In the genomic region with DNA sequence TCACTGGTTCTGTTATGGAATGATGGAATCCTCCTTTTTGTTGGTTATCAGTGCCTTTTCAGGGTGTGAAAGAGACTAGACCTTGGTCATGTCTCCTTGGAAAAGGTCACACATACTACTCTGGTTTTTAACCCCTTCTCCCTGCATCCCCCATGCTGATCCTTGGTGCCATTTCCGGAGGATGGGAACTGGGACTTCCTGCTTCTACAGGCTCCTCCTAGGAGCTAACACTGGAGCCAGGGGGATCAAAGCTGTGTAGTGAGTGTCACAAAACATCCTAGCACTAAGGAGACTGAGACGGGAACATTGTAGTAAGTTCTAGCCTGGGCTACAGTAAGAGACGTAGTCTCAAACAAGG, we compare ENCODE assay signal across 8 mouse cellular contexts. TPM values are rescaled to one million over a fixed set of nuclear protein-coding genes. Genes with fewer than 3 reads are reported as not detected.
DNase-seq lines count a peak whose midpoint lies in the region; ATAC-seq and TF ChIP-seq lines count a peak whose summit lies in the region.

No protein-coding gene starts in this region.

- no peaks in the 10 kb centered on the region for H3K79me2 ChIP-seq in myocyte (ENCODE audit: control insufficient read depth, insufficient read depth)

- H3K9ac ChIP-seq in hindbrain, postnatal 0 days (replicated peaks; ENCODE audit: low read length): peak overlapping the region; percentile 67

- DNase-seq in left cerebral cortex, adult 2 months (ENCODE audit: extremely low spot score in 1 of 2, low spot score in 2 of 2): no peak
- no peak for DNase-seq in left cerebral cortex, postnatal 25 days (ENCODE audit: low spot score in 2 of 2)
- DNase-seq in hindbrain, postnatal 0 days (ENCODE audit: low spot score): no peak
- no peak for DNase-seq in natural killer cell, adult 2 months (ENCODE audit: low spot score in 2 of 2)
- DNase-seq in c-Kit-positive CD71-positive TER-119-positive erythroid progenitor cells, embryonic 14.5 days (ENCODE audit: low spot score): no peak
- no peak for DNase-seq in ovary, postnatal 10 days (ENCODE audit: low spot score)

- no peak overlapping the region for H3ac ChIP-seq in myocyte (ENCODE audit: control insufficient read depth, insufficient read length)

- 10% methylated on average over 3 of the region's 3 CpGs for WGBS in hindbrain, postnatal 0 days

- intact Hi-C loops in left cerebral cortex, adult 2 months (cut with DNase I): no loop called here
- intact Hi-C loops in left cerebral cortex, postnatal 25 days (cut with DNase I): no loop called here

- peak overlapping the region; percentile 36 for H3K4me3 ChIP-seq in left cerebral cortex, adult 2 months
- H3K4me3 ChIP-seq in hindbrain, postnatal 0 days (ENCODE audit: low read length): peak overlapping the region; percentile 25; the same call in 1 of the 2 replicates
- no peak overlapping the region for H3K4me3 ChIP-seq in myocyte

- TF ChIP-seq POLR2A in myocyte (IDR thresholded peaks at IDR 0.05; ENCODE audit: insufficient read length, low read depth): no peak

- H3K27me3 ChIP-seq in hindbrain, postnatal 0 days (ENCODE audit: insufficient read depth, low read length): no peaks in the 10 kb centered on the region
- H3K27me3 ChIP-seq in myocyte (ENCODE audit: control insufficient read depth, insufficient read depth, insufficient read length): peaks cover 11% of the 10 kb centered on the region

- no peaks in the 10 kb centered on the region for H3K36me3 ChIP-seq in hindbrain, postnatal 0 days (ENCODE audit: insufficient read depth, low read length)
- H3K36me3 ChIP-seq in myocyte (ENCODE audit: control insufficient read depth, insufficient read depth): no peaks in the 10 kb centered on the region

- peak; percentile 43; the same call in 1 of the 2 replicates for ATAC-seq in erythroblast, adult 5-6 weeks (replicated peaks; ENCODE audit: low FRiP score, poor library complexity, severe bottlenecking)
- ATAC-seq in hindbrain, postnatal 0 days: peak; percentile 50

- TF ChIP-seq CTCF in left cerebral cortex, adult 2 months (IDR thresholded peaks at IDR 0.05): no peak
- TF ChIP-seq CTCF in hindbrain, postnatal 0 days (IDR thresholded peaks at IDR 0.05; ENCODE audit: low read depth): no peak

- peak overlapping the region; percentile 99 for H3K27ac ChIP-seq in left cerebral cortex, adult 2 months
- H3K27ac ChIP-seq in hindbrain, postnatal 0 days: peak overlapping the region; percentile 97

- H3K4me2 ChIP-seq in hindbrain, postnatal 0 days (ENCODE audit: low read depth, low read length): peak overlapping the region; percentile 39
- peak overlapping the region; percentile 78 for H3K4me2 ChIP-seq in myocyte (ENCODE audit: low read depth)

- peaks cover 6% of the 10 kb centered on the region; the same call in 1 of the 2 replicates for H3K4me1 ChIP-seq in hindbrain, postnatal 0 days (ENCODE audit: insufficient read depth, low read length)

- no peaks in the 10 kb centered on the region for H3K9me3 ChIP-seq in hindbrain, postnatal 0 days (ENCODE audit: low read length)

TF ChIP-seq in myocyte, 11 proteins besides CTCF, POLR2A, EP300 and RAD21:
- no peak for TF ChIP-seq MYOG (IDR thresholded peaks at IDR 0.05; ENCODE audit: control insufficient read depth in 1 of 3, insufficient read depth in 1 of 3, insufficient read length in 2 of 3, low read depth in 2 of 3)
- TF ChIP-seq POLR2AphosphoS2 (IDR thresholded peaks at IDR 0.05; ENCODE audit: insufficient read length, low read depth): no peak
- no peak for TF ChIP-seq TCF3 (IDR thresholded peaks at IDR 0.05; ENCODE audit: insufficient read length, low read depth)
- TF ChIP-seq TCF12 (IDR thresholded peaks at IDR 0.05; ENCODE audit: insufficient read depth, poor library complexity, severe bottlenecking): no peak
- TF ChIP-seq USF1 (IDR thresholded peaks at IDR 0.05; ENCODE audit: low read depth): no peak
- TF ChIP-seq CEBPB (IDR thresholded peaks at IDR 0.05; ENCODE audit: insufficient read depth, poor library complexity, severe bottlenecking): no peak
- no peak for TF ChIP-seq MAX (IDR thresholded peaks at IDR 0.05; ENCODE audit: low read depth)
- no peak for TF ChIP-seq REST (IDR thresholded peaks at IDR 0.05; ENCODE audit: insufficient read depth, insufficient read length)
- no peak for TF ChIP-seq MYOD1 (IDR thresholded peaks at IDR 0.05; ENCODE audit: control insufficient read depth in 1 of 3, insufficient read length in 2 of 3, low read depth in 2 of 3)
- no peak for TF ChIP-seq E2F4 (IDR thresholded peaks at IDR 0.05; ENCODE audit: insufficient read depth)
- TF ChIP-seq SRF (IDR thresholded peaks at IDR 0.05; ENCODE audit: control insufficient read depth, insufficient read length, low read depth): no peak

RNA-seq across cellular contexts. Expression of a gene that starts 7.8 kb away (rescaled TPM):
- total RNA-seq in left cerebral cortex, adult 2 months (2021): 10 to 100 TPM; 33.5 to 50.4 TPM
- 10 to 100 TPM; 23.9 to 32.1 TPM for total RNA-seq in left cerebral cortex, postnatal 25 days (2021)
- total RNA-seq in erythroblast, adult 5-6 weeks (2015; ENCODE audit: low replicate concordance): not detected in 2 replicates
- 0.85 and 1.5 TPM in 2 replicates for total RNA-seq in erythroblast, adult 5-6 weeks (2017; ENCODE audit: low replicate concordance)
- 5.7 and 6.5 TPM in 2 replicates for total RNA-seq in hindbrain, postnatal 0 days (2014; rRNA removed)
- polyA plus RNA-seq in hindbrain, postnatal 0 days (2015; fragmentation: Nextera tagmentation; extraction: Ambion mirVana): 6.2 TPM in 2 replicates
- 7.7 TPM for polyA plus RNA-seq in myocyte (2012; fragmentation: generic; extraction: Trizol)

RNA-seq across cellular contexts. Expression of a gene that starts 30.5 kb away (rescaled TPM):
- 1 to 10 TPM; 7.8 to 9.5 TPM for total RNA-seq in left cerebral cortex, adult 2 months (2021)
- 1 to 10 TPM; 6.0 to 7.2 TPM for total RNA-seq in left cerebral cortex, postnatal 25 days (2021)
- total RNA-seq in erythroblast, adult 5-6 weeks (2015; ENCODE audit: low replicate concordance): 6.7 and 18.6 TPM in 2 replicates
- total RNA-seq in erythroblast, adult 5-6 weeks (2017; ENCODE audit: low replicate concordance): 4.6 and 6.2 TPM in 2 replicates
- total RNA-seq in hindbrain, postnatal 0 days (2014; rRNA removed): 12.4 and 15.2 TPM in 2 replicates
- polyA plus RNA-seq in hindbrain, postnatal 0 days (2015; fragmentation: Nextera tagmentation; extraction: Ambion mirVana): 13.8 and 15.9 TPM in 2 replicates
- 8.5 TPM for polyA plus RNA-seq in myocyte (2012; fragmentation: generic; extraction: Trizol)

RNA-seq across cellular contexts. Expression of a gene that starts 58.5 kb away (rescaled TPM):
- not detected for total RNA-seq in left cerebral cortex, adult 2 months (2021)
- not detected for total RNA-seq in left cerebral cortex, postnatal 25 days (2021)
- not detected in 2 replicates for total RNA-seq in erythroblast, adult 5-6 weeks (2015; ENCODE audit: low replicate concordance)
- not detected in 2 replicates for total RNA-seq in erythroblast, adult 5-6 weeks (2017; ENCODE audit: low replicate concordance)
- not detected in 2 replicates for total RNA-seq in hindbrain, postnatal 0 days (2014; rRNA removed)
- polyA plus RNA-seq in hindbrain, postnatal 0 days (2015; fragmentation: Nextera tagmentation; extraction: Ambion mirVana): not detected in 2 replicates
- polyA plus RNA-seq in myocyte (2012; fragmentation: generic; extraction: Trizol): not detected
